Mouse (Mus musculus) CH12.LX (cell line): ENCODE results near the gene Hist1h4h. TPM values are rescaled to one million over a fixed set of nuclear protein-coding genes. Genes with fewer than 3 reads are reported as not detected.

Experiments used
- DNase-seq: peaks from one replicate; pipeline ENCODE4 v3.0.0-alpha.2; 2013; ENCODE audit errors: extremely low read depth
- H3K27ac ChIP-seq: 2 replicates; pipeline ENCODE4 v1.5.1; 2012; ENCODE audit warnings: low read depth, mild to moderate bottlenecking, control low read depth, moderate library complexity; ENCODE audit not compliant: insufficient read depth
- H3K27me3 ChIP-seq: replicated peaks from 2 replicates; pipeline ENCODE3; 2012; ENCODE audit warnings: inconsistent platforms
- H3K36me3 ChIP-seq, 2 experiments: replicated peaks in 1 of 2; 2 replicates each; pipeline versions ENCODE3 to v1.6.1; 2012; ENCODE audit warnings: inconsistent platforms in 1 of 2, low read length in 1 of 2, mild to moderate bottlenecking in 1 of 2, mixed read lengths in 1 of 2, moderate library complexity in 1 of 2; ENCODE audit not compliant: control insufficient read depth in 1 of 2, insufficient read depth in 1 of 2
- H3K4me1 ChIP-seq, 2 experiments: 2 replicates each; pipeline ENCODE4 v1.6.1; 2012; ENCODE audit warnings: inconsistent platforms in 1 of 2, moderate library complexity in 1 of 2; ENCODE audit not compliant: insufficient read depth in 2 of 2, control insufficient read depth in 1 of 2
- H3K4me2 ChIP-seq: 2 replicates; pipeline ENCODE4 v1.6.1; 2012; ENCODE audit warnings: low read depth, mild to moderate bottlenecking, control low read depth; ENCODE audit not compliant: poor library complexity, insufficient read depth, severe bottlenecking
- H3K4me3 ChIP-seq, 3 experiments: fragments of 150-350 bp in 1 of 3; sonication (generic) in 1 of 3; replicated peaks in 1 of 3; 2 replicates each; pipeline versions ENCODE3 to v1.5.1; 2011 to 2012; ENCODE audit warnings: low read depth in 2 of 3, low read length in 2 of 3, mild to moderate bottlenecking in 2 of 3, moderate library complexity in 2 of 3, control low read depth in 1 of 3, improper control_type of control experiment in 1 of 3, inconsistent platforms in 1 of 3, mixed read lengths in 1 of 3; ENCODE audit not compliant: poor library complexity in 1 of 3
- H3K79me2 ChIP-seq: replicated peaks from 2 replicates; pipeline ENCODE4 v1.6.1; 2012; ENCODE audit warnings: mild to moderate bottlenecking, moderate library complexity; ENCODE audit not compliant: control insufficient read depth, poor library complexity, insufficient read depth, severe bottlenecking; ENCODE audit errors: extremely low read depth
- H3K9ac ChIP-seq: 2 replicates; pipeline ENCODE4 v1.6.1; 2012; ENCODE audit warnings: low read depth, mild to moderate bottlenecking, control low read depth, moderate library complexity; ENCODE audit not compliant: insufficient read depth
- H3K9me3 ChIP-seq: replicated peaks from 2 replicates; pipeline ENCODE3; 2012; ENCODE audit warnings: low read length, inconsistent platforms, mixed read lengths
- BHLHE40 ChIP-seq: IDR thresholded peaks from 2 replicates; pipeline ENCODE4 v1.6.1; 2011; ENCODE audit warnings: mild to moderate bottlenecking, low read depth, low read length, improper control_type of control experiment
- CHD1 ChIP-seq: IDR thresholded peaks from 2 replicates; pipeline ENCODE4 v1.6.1; 2012; ENCODE audit warnings: low read depth, low read length, improper control_type of control experiment, inconsistent platforms
- CHD2 ChIP-seq: IDR thresholded peaks from 2 replicates; pipeline ENCODE4 v1.6.1; 2011; ENCODE audit warnings: low read length, improper control_type of control experiment
- CTCF ChIP-seq, 2 experiments: IDR thresholded peaks in 1 of 2; conservative IDR thresholded peaks in 1 of 2; 2 replicates each; pipeline ENCODE4 v1.5.1; 2011 to 2012; ENCODE audit warnings: low read depth in 2 of 2, low read length in 2 of 2, improper control_type of control experiment in 1 of 2, inconsistent platforms in 1 of 2, mild to moderate bottlenecking in 1 of 2, moderate library complexity in 1 of 2
- E2F4 ChIP-seq: IDR thresholded peaks from 2 replicates; pipeline ENCODE4 v1.6.1; 2011; ENCODE audit warnings: low read depth, low read length, improper control_type of control experiment; ENCODE audit not compliant: insufficient replicate concordance
- ELF1 ChIP-seq: IDR thresholded peaks from 2 replicates; pipeline ENCODE4 v1.6.1; 2014; ENCODE audit warnings: low read depth, mild to moderate bottlenecking, inconsistent platforms, low read length, improper control_type of control experiment
- EP300 ChIP-seq: IDR thresholded peaks from 2 replicates; pipeline ENCODE4 v1.6.1; 2011; ENCODE audit warnings: low read length, improper control_type of control experiment
- ETS1 ChIP-seq: conservative IDR thresholded peaks from 2 replicates; pipeline ENCODE4 v1.6.1; 2012; ENCODE audit warnings: low read depth, mild to moderate bottlenecking, inconsistent platforms, low read length, improper control_type of control experiment, moderate library complexity
- GABPA ChIP-seq: IDR thresholded peaks from 2 replicates; pipeline ENCODE4 v1.6.1; 2012; ENCODE audit warnings: low read depth, low read length, improper control_type of control experiment, inconsistent platforms; ENCODE audit not compliant: insufficient replicate concordance
- HCFC1 ChIP-seq: IDR thresholded peaks from 2 replicates; pipeline ENCODE4 v1.6.1; 2012; ENCODE audit warnings: low read depth, mild to moderate bottlenecking, inconsistent platforms, low read length, improper control_type of control experiment
- IRF4 ChIP-seq: IDR thresholded peaks from 2 replicates; pipeline ENCODE4 v1.6.1; 2014; ENCODE audit warnings: low read depth, mild to moderate bottlenecking, inconsistent platforms, low read length, improper control_type of control experiment
- JUN ChIP-seq: IDR thresholded peaks from 2 replicates; pipeline ENCODE4 v1.6.1; 2011; ENCODE audit warnings: low read depth, mild to moderate bottlenecking, low read length, improper control_type of control experiment, moderate library complexity; ENCODE audit not compliant: insufficient read depth
- JUND ChIP-seq: conservative IDR thresholded peaks from 2 replicates; pipeline ENCODE4 v1.6.1; 2011; ENCODE audit warnings: low read depth, low read length, improper control_type of control experiment
- KAT2A ChIP-seq: IDR thresholded peaks from 2 replicates; pipeline ENCODE4 v1.6.1; 2012; ENCODE audit warnings: low read length, improper control_type of control experiment, inconsistent platforms; ENCODE audit not compliant: insufficient replicate concordance
- MAFK ChIP-seq: IDR thresholded peaks from 2 replicates; pipeline ENCODE4 v1.6.1; 2011; ENCODE audit warnings: low read length, improper control_type of control experiment; ENCODE audit not compliant: insufficient replicate concordance
- MAX ChIP-seq: IDR thresholded peaks from 2 replicates; pipeline ENCODE4 v1.6.1; 2011; ENCODE audit warnings: low read length, improper control_type of control experiment
- MAZ ChIP-seq: IDR thresholded peaks from 2 replicates; pipeline ENCODE4 v1.6.1; 2012; ENCODE audit warnings: low read depth, mild to moderate bottlenecking, inconsistent platforms, low read length, improper control_type of control experiment, moderate library complexity
- MEF2A ChIP-seq: IDR thresholded peaks from 2 replicates; pipeline ENCODE4 v1.6.1; 2014; ENCODE audit warnings: low read depth, mild to moderate bottlenecking, inconsistent platforms, low read length, improper control_type of control experiment, borderline replicate concordance
- MXI1 ChIP-seq: IDR thresholded peaks from 2 replicates; pipeline ENCODE4 v1.6.1; 2011; ENCODE audit warnings: mild to moderate bottlenecking, low read depth, low read length, improper control_type of control experiment
- MYC ChIP-seq: IDR thresholded peaks from 2 replicates; pipeline ENCODE4 v1.6.1; 2011; ENCODE audit warnings: low read depth, mild to moderate bottlenecking, improper control_type of control experiment, low read length
- NELFE ChIP-seq: IDR thresholded peaks from 2 replicates; pipeline ENCODE4 v1.6.1; 2011; ENCODE audit warnings: low read depth, low read length, improper control_type of control experiment
- NRF1 ChIP-seq: IDR thresholded peaks from 2 replicates; pipeline ENCODE4 v1.6.1; 2014; ENCODE audit warnings: low read depth, mild to moderate bottlenecking, inconsistent platforms, low read length, improper control_type of control experiment, moderate library complexity
- PAX5 ChIP-seq: IDR thresholded peaks from 2 replicates; pipeline ENCODE4 v1.6.1; 2012; ENCODE audit warnings: low read length, inconsistent platforms, mixed read lengths
- POLR2A ChIP-seq: IDR thresholded peaks from 2 replicates; pipeline ENCODE4 v1.6.1; 2011; ENCODE audit warnings: low read depth, mild to moderate bottlenecking, improper control_type of control experiment, low read length
- POLR2AphosphoS2 ChIP-seq: IDR thresholded peaks from 2 replicates; pipeline ENCODE4 v1.6.1; 2011; ENCODE audit warnings: low read depth, low read length, improper control_type of control experiment
- RAD21 ChIP-seq: IDR thresholded peaks from 2 replicates; pipeline ENCODE4 v1.6.1; 2011; ENCODE audit warnings: low read depth, mild to moderate bottlenecking, low read length, improper control_type of control experiment, moderate library complexity
- RCOR1 ChIP-seq: conservative IDR thresholded peaks from 2 replicates; pipeline ENCODE4 v1.6.1; 2012; ENCODE audit warnings: low read depth, mild to moderate bottlenecking, inconsistent platforms, low read length, improper control_type of control experiment
- SIN3A ChIP-seq: IDR thresholded peaks from 2 replicates; pipeline ENCODE4 v1.6.1; 2012; ENCODE audit warnings: low read length, improper control_type of control experiment, inconsistent platforms
- TBP ChIP-seq: conservative IDR thresholded peaks from 2 replicates; pipeline ENCODE4 v1.6.1; 2011; ENCODE audit warnings: low read depth, low read length, improper control_type of control experiment
- TCF12 ChIP-seq: IDR thresholded peaks from 2 replicates; pipeline ENCODE4 v1.6.1; 2014; ENCODE audit warnings: low read depth, mild to moderate bottlenecking, inconsistent platforms, low read length, improper control_type of control experiment
- UBTF ChIP-seq: IDR thresholded peaks from 2 replicates; pipeline ENCODE4 v1.6.1; 2012; ENCODE audit warnings: low read depth, mild to moderate bottlenecking, inconsistent platforms, low read length, improper control_type of control experiment, moderate library complexity
- USF1 ChIP-seq: IDR thresholded peaks from 2 replicates; pipeline ENCODE4 v1.6.1; 2014; ENCODE audit warnings: low read depth, mild to moderate bottlenecking, inconsistent platforms, low read length, improper control_type of control experiment
- USF2 ChIP-seq: conservative IDR thresholded peaks from 2 replicates; pipeline ENCODE4 v1.6.1; 2011; ENCODE audit warnings: low read depth, low read length, improper control_type of control experiment
- ZC3H11A ChIP-seq: IDR thresholded peaks from 2 replicates; pipeline ENCODE4 v1.6.1; 2012; ENCODE audit warnings: low read depth, mild to moderate bottlenecking, inconsistent platforms, low read length, improper control_type of control experiment
- ZKSCAN1 ChIP-seq: IDR thresholded peaks from 2 replicates; pipeline ENCODE4 v1.6.1; 2012; ENCODE audit warnings: low read depth, inconsistent platforms, low read length, improper control_type of control experiment, borderline replicate concordance
- ZMIZ1 ChIP-seq: IDR thresholded peaks from 2 replicates; pipeline ENCODE4 v1.6.1; 2012; ENCODE audit warnings: low read depth, mild to moderate bottlenecking, inconsistent platforms, low read length, improper control_type of control experiment
- ZNF384 ChIP-seq: IDR thresholded peaks from 2 replicates; pipeline ENCODE4 v1.6.1; 2012; ENCODE audit warnings: low read depth, low read length, improper control_type of control experiment, inconsistent platforms
- dilution Hi-C: fragments of 300-500 bp; cut with MboI; formaldehyde crosslinking; loops from 2 replicates; pipeline ENCODE4 v1.14.3; 2020; ENCODE audit warnings: low sequenced_read_pairs; ENCODE audit not compliant: extremely low pct_unique_long_range_greater_than_20kb, extremely low pct_ligation_motif_present
- in situ Hi-C: fragments of 300-500 bp; cut with MboI; formaldehyde crosslinking; loops from 3 replicates; pipeline ENCODE4 v1.14.3; 2019; ENCODE audit warnings: low sequenced_read_pairs, low pct_ligation_motif_present, low pct_unique_long_range_greater_than_20kb, mixed read lengths
- polyA plus RNA-seq: library from polyadenylated mRNA; unstranded; fragments of >175 nt; gene quantifications from 2 replicates; pipeline ENCODE4 v1.2.1, GENCODE M21; 2012; ENCODE audit warnings: low read depth; ENCODE audit not compliant: insufficient read length
- total RNA-seq, 2 experiments: library from RNA; depleted of rRNA; stranded (reverse); fragments of 300-350 nt in 1 of 2; fragments of >200 nt in 1 of 2; gene quantifications; 2 replicates each; pipeline ENCODE4 v1.2.3; 2012 to 2014

Gene Hist1h4h
- total and polyA plus RNA-seq, 3 experiments = 5.5 to 4,957 (median 19.4) TPM

DNA sequence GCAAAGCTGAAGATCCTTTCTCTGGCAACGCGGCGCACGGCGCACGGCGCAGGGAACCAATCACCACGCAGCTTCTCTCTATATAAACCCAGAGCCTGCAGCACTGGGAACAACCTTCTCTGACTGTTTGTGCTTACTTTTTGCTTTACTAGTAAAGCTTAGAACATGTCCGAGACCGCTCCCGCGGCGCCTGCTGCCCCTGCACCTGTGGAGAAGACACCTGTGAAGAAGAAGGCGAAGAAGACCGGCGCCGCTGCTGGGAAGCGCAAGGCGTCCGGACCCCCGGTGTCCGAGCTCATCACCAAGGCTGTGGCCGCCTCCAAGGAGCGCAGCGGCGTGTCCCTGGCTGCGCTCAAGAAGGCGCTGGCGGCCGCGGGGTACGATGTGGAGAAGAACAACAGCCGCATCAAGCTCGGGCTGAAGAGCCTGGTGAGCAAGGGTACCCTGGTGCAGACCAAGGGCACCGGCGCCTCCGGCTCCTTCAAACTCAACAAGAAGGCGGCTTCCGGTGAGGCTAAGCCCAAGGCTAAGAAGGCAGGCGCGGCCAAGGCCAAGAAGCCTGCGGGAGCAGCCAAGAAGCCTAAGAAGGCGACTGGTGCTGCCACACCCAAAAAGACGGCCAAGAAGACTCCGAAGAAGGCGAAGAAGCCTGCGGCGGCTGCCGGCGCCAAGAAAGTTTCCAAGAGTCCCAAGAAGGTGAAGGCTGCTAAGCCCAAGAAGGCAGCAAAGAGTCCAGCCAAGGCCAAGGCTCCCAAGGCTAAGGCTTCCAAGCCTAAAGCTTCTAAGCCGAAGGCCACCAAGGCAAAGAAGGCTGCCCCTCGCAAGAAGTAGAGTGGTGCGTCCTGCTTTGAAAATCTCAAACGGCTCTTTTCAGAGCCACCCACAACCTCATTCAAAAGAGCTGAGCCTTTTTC is 24.3 kb downstream of the Hist1h4h start:
- peak overlapping the region; percentile 73 for H3K9ac ChIP-seq
- peak overlapping the region; percentile 83 for H3K27ac ChIP-seq
- peak overlapping the region; percentile 3 to 54 (median 50) for H3K4me3 ChIP-seq
- dilution Hi-C loops = no loop called here
- peaks cover 4 to 28% of the 10 kb centered on the region in 2 experiments; a peak in 3 of 4 replicates for H3K4me1 ChIP-seq
- in situ Hi-C loops = loop anchor here (25.0 kb wide), 1 partner anchor 1818 kb away; the partner anchor contains the start of gene Hist1h4j
- DNase-seq = peak; percentile 92
- H3K9me3 ChIP-seq = no peaks in the 10 kb centered on the region
- no peaks in the 10 kb centered on the region for H3K36me3 ChIP-seq
- no peaks in the 10 kb centered on the region for H3K27me3 ChIP-seq
- H3K79me2 ChIP-seq = no peaks in the 10 kb centered on the region
- peak overlapping the region; percentile 65 for H3K4me2 ChIP-seq
- TF ChIP-seq MAFK (no peak; the same call in 1 of the 2 replicates), NELFE (peak; percentile 100), GABPA (no peak), MYC (no peak; the same call in 1 of the 2 replicates), IRF4 (peak; percentile 60; the same call in 1 of the 2 replicates), E2F4 (peak; percentile 74; the same call in 1 of the 2 replicates), MEF2A (peak; percentile 58), USF1 (no peak), MAX (no peak), JUND (no peak; the same call in 1 of the 2 replicates), RCOR1 (peak; percentile 95), SIN3A (peak; percentile 90), KAT2A (0 out of 2 replicates have a peak, but pooled peaks have one; percentile 45), ETS1 (peak; percentile 24; the same call in 1 of the 2 replicates), EP300 (no peak), BHLHE40 (0 out of 2 replicates have a peak, but pooled peaks have one; percentile 4), TCF12 (peak; percentile 99), JUN (no peak), CTCF (conservative IDR thresholded peaks at IDR 0.05 in 1 of 2, IDR thresholded peaks at IDR 0.05 in 1 of 2; ENCODE audit: low read depth in 2 of 2, low read length in 2 of 2) (no peak), MXI1 (peak; percentile 41; the same call in 1 of the 2 replicates), ZC3H11A (no peak), POLR2AphosphoS2 (peak; percentile 100), MAZ (peak; percentile 64), HCFC1 (peak; percentile 71), ZNF384 (no peak), UBTF (peak; percentile 97), NRF1 (0 out of 2 replicates have a peak, but pooled peaks have one; percentile 37), USF2 (peak; percentile 70), CHD1 (peak; percentile 98), CHD2 (no peak; the same call in 1 of the 2 replicates), TBP (peak; percentile 99), RAD21 (no peak), POLR2A (peak; percentile 95), PAX5 (no peak), ZMIZ1 (peak; percentile 100), ELF1 (0 out of 2 replicates have a peak, but pooled peaks have one; percentile 36), ZKSCAN1 (no peak; the same call in 1 of the 2 replicates)
